Mouse (Mus musculus) embryonic fibroblast, embryonic 13.5 days (primary cell): ENCODE measurements around the gene Osbp2.

ENCODE experiments used
- CTCF ChIP-seq: IDR thresholded peaks from 2 replicates; pipeline ENCODE4 v1.5.1; 2011; ENCODE audit warnings: mild to moderate bottlenecking, control low read depth, low read length, moderate library complexity, borderline replicate concordance; ENCODE audit not compliant: insufficient read depth
- POLR2A ChIP-seq: IDR thresholded peaks from 2 replicates; pipeline ENCODE4 v1.6.1; 2011; ENCODE audit warnings: low read depth, mild to moderate bottlenecking, control low read depth, low read length, moderate library complexity

- TF ChIP-seq POLR2A (no peak), CTCF (no peak)
Observed at GRCm38 (mm10) chr11:3676423-3676822, 187.3 kb downstream of the Osbp2 start.
